Mouse (Mus musculus): ENCODE results near the gene Nfkbil1.

DNA sequence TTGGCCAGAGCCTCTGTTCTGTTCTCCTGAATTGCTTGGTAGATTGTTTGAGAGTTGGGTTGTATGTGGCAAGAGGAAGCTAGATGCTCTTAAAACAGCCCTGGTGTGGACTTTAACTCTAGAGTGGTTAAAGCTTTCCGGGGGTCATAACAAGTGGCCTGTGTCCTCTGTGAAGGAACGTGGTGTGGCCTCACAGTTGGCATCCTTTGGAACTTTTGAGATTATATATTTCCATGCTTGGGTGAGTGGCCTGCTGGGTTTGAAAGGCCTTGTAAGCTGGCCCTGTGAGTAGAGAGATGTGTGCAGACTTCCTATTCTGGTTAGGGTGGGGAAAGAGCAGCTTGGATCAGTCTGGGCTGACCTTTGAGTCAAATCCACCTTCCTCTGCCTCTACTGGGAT lies 9.4 kb upstream of the Nfkbil1 start:
- TF ChIP-seq CTCF (IDR thresholded peaks at IDR 0.05) = no peak
- TF ChIP-seq EP300 (IDR thresholded peaks at IDR 0.05) = no peak
